Mouse (Mus musculus): ENCODE results near the gene Coro7. TPM values are rescaled to one million over a fixed set of nuclear protein-coding genes. Genes with fewer than 3 reads are reported as not detected.
"Not testable (repeated sequence)": the region's sequence is repeated elsewhere in the genome, so short reads cannot be mapped to it uniquely, and the experiment has no call there.

The Coro7 gene
- 100 to 1,000 TPM in 1 of 2 experiments, 10 to 100 TPM in 1; 99.4 to 104 TPM for total RNA-seq (2021)

DNA sequence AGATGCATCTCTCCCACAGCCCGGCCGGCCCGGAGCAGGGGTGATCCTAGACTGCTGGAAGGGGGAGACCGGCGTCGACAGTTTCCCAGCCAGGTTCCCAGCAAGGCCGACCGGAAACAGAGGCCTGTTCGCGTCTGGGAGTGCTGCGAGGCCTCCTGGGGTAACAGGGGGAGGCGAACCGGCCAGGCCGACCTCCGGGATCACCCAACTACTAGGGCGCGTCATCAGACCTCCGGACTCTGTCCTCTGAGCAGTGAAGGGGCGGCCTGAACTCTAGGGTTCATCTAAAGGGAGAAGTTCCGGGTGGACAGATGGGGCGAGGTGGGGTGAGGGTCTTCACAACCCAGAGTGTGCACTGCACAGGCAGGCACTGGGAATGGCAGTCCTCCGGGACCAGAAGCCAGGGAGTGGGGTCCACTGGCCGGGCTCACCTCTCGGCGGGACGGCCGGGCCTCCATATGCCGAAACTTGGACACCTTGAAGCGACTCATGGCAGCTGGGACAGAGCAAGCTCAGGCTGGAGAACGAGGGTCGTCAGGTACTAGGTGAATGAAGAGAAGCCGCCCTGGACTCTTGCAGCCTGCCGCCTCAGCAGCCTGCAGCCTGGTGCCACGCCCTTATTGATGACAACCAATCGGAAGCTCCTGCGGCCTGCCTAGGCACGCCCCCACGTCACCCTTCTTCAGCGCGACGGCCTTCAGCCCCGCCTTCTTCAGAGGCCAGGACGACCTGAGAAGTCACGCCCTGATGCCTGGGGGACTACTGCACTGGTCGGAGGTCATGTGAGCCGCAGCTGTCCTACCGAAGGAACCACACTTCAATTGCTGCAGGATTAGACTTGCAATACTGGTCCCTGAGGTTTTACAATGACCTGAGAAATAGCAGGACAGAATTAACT lies at the start of gene Coro7:
TSS of gene Coro7 (minus strand) at position 657 of the 898 bp plus-strand sequence.
- intact Hi-C loops (cut with DNase I) = no loop called here
- peak; percentile 89 for DNase-seq

DNA sequence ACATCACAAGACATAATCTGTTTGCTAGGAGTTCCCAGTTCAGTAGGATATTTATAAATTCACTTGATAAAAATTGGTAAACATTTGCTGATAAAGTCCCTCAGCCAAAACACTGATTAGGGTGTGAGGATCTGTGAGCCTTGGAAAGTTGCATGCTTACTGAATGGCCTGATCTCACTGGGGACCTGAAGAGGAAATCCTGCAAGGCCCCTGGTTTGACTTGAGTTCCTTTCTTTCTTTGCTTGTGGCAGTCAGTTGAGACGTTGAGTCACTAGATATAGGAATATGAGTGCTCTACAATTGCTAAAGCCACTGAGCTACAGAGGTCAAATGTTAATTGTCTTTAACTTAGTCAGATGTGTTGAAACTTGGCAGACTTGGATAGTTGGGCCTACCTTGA lies 48.4 kb upstream of the Coro7 start:
- intact Hi-C loops (cut with DNase I) = no loop called here
- DNase-seq = no peak

DNA sequence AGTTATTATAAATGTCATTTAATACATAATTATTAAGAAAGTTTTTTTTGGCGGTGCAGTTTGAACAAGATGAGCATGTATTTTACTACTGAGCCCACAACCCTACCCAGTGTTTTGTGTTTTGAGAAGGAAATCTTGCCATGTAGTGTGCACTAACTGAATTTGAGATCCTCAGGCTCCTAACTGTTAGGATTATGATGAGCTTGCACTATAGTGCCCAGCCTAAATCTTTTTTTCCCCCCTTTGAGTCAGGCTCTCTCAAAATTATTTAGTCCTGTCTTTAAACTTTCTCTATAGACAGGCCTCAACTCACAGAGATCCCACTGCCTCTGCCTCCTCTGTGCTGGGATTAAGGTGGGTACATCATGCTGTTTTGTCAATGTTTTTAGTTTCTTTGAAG lies 47.9 kb upstream of the Coro7 start:
- intact Hi-C loops (cut with DNase I) = no loop called here
- DNase-seq = no peak

DNA sequence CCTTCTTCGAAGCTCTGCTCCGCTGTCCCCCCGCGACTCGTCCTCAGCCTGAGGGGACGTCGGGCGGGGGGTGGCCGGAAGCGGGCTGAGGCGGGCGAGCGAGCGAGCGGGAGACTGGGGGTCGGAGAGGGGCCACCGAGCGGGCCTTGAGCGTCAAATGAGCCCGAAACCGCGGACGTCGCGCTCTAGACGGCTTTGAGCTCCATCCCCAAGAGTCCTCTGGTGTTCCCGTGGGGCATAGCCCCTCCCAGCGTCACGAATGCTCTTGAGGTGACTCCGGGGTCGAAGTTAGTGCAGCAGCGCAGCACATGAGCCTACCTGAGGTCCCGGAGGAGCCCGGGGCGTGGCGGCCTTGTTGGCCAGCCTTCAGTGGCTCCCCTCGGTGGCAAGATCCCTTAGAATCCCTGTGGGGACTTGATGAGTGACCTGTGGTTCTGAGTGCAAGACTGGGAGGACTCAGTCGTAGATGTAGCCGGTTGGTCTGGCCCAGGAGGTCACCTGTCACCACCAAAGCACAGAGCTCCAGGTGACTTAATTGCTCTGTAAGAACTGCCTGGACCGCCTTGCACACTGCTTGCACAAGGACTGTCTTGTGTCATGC lies 47.1 kb upstream of the Coro7 start:
- intact Hi-C loops (cut with DNase I) = no loop called here
- no peak for DNase-seq

DNA sequence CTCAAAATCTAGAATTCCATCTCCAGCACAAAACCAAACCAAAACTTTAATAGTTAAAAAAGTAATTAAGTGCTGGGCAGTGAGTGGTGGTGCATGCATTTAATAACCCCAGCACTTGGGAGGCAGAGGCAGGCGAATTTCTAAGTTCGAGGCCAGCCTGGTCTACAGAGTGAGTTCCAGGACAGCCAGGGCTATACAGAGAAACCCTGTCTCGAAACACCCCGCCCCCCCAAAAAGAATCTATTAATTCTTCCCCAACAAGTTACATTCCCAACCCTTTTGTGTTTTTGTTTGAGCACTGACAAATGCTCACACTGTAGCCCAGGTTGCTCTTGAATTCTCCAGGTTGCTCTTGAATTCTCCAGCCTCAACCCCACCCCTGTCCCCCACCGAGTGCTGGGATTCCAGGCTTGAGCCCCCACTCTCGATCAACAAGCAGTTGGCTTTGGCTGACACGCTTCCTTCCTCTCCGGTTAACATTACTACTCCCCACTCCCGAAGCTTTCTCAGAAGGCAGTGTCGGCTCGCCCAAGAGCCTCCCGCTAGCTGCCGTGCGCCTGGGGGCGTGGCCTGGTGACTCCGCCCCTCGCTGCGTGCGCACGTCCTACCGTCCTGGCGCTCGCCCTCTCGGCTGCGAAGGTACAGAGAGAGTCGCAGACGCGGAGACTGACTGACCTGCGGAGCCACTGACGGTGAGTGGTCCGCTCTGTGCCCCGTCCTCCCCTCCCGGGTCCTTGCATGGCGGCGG lies 46.4 kb upstream of the Coro7 start, which contains the start of gene Hmox2:
TSS of gene Hmox2 (plus strand) at position 582 of the 748 bp plus-strand sequence.
- intact Hi-C loops (cut with DNase I) = no loop called here
- DNase-seq = peak; percentile 91

DNA sequence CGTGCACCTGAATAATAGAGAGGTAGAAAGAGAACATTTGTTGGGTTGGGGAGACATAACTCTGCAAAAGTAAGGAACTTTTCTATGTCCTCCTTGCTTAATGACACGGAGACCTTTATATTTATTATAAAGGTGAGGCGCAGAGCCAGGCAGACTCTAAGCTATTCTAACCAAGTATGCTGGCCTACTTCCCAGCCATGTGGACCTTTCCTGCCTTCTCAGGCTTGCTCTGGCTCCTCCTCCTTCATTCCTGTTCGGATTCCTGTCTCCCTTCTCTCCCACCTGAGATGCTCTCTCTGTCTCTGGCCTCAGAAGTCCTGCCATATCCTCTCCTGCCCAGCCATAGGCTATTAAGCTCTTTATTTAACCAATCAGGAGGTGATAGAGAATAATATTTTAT lies 45.7 kb upstream of the Coro7 start:
- intact Hi-C loops (cut with DNase I) = no loop called here
- DNase-seq = no peak

DNA sequence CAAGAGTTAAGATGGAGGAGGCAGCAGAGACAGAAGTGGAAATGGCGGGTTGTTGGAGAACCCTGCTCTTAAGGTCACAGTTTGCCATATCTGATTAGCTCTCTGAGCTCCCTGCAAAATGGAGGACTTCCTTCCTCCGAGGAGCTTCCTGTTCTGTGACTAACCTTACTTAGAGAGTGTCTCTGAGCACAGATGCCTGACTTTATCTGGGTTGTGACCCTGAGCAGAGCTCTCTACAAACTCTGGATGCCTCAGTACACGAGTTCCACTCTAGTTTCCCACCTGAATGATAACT lies 43.3 kb upstream of the Coro7 start:
- intact Hi-C loops (cut with DNase I) = no loop called here

DNA sequence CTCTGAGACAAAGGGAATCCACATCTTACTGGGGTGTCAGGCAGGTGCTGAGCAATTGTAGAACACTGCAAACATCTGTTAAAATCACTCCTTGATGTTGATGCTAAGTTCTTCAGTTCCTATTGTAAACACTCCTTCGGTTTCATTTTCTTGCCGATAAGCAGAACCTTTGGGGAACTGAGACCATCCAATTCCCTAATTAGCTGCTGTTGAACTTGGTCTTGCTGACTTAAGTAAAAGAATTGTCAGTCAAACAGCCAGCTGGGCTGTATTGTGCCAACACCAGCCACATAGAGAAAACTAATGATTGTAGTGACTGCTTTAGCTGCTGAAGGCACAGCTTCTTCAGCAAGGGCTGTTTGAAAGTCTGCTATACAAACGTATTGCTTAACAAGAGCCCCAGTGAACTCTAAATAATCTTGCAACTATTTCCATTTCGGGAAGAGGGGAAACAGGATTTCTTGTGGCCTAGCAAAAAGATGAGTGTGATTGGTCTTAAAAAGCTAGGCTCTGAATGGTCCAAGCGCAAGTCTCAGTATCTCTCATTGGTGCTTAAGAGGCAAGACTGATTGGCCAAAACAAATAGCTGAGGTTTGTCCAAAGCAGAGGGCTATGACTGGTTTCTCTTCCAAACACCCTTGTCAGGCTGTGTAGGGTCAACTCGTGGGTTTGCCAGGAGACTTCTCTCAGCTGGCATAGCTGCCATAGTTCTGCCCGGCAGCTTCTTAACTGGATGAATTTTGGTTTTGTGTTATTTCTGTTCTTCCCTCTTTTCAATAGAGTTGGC lies 42.7 kb upstream of the Coro7 start:
- DNase-seq = no peak

More for the DNA sequence above, 43.3 kb upstream of the Coro7 start:
- DNase-seq = no peak

DNA sequence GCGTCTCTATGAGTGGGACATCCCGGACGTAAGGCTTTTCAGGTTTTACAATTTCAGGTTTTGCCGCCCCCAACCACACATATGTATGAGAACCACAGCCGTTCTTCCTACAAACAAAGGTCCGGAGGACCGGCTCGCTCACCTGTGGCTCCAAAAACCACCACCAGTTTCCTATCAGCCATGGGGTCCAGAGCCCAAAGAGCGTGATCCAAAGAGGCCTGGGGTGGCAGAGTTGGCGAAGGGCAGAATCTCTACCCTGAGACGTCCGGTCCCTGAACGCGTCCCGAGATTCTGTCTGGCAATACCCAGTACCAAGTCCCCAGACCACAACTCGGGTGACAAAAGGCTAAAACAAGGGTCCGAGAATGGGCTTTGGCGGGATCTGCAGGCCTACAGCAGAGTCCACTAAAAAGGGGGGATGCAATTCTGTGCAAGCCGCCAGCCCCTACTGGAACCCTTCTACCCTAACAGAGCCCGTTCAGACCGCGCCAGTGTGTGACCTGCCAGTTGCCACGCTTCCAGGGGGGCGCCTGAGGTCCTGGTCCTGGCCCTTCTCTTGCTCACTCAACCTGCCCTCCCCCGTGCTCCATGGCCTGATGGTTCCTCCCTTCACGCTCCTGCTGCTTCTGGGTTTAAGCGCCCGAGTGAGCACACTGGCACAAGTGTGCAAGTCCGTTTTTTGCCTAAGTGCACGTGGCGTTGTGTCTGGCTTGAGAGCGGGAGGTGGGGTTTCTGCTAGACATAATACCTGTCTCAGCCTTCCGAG lies 39.4 kb upstream of the Coro7 start, which contains the start of gene Nmral1:
TSS of gene Nmral1 (minus strand) at position 604 of the 766 bp plus-strand sequence.
- intact Hi-C loops (cut with DNase I) = no loop called here
- DNase-seq = peak; percentile 81

More for the DNA sequence above, 42.7 kb upstream of the Coro7 start:
- intact Hi-C loops (cut with DNase I) = no loop called here

DNA sequence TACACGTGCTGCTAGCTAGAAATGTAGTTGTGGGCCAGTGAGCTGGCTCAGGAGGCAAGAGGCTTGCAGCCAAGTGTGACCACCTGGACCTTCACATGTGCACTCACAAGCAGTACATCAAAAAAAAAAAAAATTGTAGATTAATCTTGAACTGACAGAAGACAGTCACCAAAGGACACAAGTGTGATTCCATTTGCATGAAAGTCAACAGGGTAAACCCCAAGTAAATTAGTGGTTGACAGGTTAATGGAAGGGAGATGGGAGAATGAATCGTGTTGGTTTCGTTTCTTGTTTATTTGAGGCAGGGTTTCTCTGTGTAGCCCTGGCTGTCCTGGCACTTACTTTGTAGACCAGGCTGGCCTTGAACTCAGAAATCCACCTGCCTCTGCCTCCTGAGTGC lies 38.3 kb upstream of the Coro7 start:
- DNase-seq = no peak
- intact Hi-C loops (cut with DNase I) = no loop called here

DNA sequence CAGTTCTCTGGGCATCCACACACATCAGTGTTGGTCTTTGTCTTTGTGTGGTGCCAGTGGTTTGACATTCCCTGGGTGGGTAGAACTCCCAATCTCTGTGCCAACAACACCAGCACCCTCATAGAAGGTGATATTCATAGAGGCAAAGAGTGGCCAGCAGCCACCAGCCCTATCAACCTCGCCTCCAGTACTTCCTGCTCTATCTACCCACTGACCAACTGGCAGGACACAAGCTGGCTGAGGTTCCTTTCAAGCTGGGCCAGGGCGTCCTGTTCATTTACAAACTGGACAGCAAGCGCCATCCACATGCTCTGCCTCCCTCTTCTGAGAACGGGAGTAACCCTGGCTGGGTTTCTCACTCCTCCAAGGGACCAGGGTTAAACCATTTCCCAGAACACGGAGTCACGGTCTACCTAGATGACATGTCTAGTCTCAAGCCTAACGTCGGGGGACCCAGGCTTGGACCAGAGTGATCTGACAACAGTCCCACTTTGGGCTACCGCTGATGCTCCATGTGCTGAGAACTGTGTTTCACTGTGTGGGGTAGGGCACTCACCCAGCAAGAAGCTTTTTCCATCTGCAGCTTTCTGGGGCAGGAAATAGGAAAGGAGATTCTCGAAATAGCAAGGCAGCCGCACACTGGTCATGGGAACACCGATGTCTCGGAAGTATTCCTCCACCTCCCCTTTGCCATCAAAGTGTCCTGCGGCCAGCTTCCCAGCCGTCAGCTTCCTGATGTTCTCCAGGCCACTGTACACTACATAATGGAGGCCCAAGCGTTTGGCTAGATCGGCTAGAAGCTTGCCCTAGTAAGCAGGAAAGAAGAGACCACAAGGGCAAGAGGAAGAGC lies 34.5 kb upstream of the Coro7 start:
- intact Hi-C loops (cut with DNase I) = no loop called here
- no peak for DNase-seq

DNA sequence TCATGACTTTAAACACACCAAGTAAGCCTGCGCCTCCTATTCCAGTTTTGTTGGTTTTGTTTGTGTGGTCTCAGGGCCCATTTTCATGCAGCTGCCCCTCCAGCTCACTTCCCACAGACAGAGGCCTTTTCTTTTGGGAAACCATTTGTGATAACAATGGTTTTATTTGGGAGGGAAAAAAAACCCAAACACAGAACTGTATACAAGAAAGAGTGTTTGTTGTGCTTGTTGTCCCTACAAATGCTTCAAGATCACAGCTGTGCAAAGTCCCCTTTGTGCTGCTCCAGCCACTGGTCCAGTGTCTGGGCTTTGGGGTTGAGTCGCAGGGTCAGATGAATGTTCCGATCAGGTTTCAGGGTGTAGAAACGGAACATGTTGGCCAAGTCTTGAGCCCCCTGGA lies 31.6 kb upstream of the Coro7 start:
- intact Hi-C loops (cut with DNase I) = no loop called here
- DNase-seq = no peak

DNA sequence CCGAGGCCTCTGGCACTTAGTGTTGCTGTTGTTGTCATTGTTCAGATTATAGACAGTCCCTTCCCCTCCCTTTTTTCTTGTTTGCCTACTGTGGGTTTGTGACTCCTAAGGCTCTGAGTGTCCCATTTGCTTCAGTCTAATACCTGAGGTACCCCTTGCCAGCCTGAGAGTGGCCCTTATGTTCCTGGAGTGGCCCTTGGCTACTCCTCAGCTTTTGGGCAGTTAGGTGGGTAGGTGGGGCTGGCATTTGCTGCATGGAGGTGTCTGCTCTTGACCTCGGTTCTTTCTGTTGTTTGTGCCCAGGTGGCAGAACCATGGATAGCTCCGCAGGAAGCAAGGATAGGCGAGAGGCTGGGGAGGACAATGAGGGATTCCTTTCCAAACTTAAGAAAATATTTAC lies 26.0 kb upstream of the Coro7 start:
- no peak for DNase-seq
- intact Hi-C loops (cut with DNase I) = no loop called here

DNA sequence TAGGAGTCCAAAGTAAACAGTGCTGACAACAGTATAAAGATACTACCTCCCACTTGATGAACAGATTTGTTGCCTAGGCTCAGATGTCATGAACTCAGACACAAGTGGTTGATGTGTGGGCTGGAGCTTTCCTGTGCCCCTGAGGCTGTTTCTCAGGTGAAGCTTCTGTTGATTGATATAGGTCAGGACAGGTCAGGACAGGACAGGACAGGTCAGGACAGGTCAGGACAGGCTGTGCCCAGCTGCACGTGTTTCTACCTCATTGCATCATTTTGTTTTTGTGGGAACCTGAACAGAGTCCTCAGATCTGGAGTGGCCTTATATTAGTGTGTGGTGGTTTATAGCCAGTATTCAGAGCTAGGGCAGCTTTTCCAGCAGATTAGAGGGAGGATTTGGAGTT lies 23.1 kb upstream of the Coro7 start:
- intact Hi-C loops (cut with DNase I) = no loop called here
- DNase-seq = no peak

DNA sequence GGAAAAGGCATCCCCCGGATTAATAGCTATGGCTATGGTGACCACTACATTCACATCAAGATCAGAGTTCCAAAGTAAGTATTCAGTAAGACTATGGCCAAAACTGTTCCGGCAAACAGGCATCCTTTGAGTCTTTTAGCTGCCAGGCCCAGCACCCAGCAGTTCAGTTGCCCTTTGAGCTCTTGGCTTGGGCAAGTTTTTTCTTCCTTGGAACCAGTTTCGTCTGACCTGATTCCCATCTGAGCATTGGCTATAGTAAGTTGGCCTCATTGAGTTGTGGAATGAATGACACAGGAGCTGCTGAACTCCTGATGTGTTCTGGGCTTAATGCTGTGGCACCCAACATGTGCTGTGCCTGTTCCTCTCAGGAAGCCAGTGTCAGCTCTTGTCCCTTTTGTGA lies 21.6 kb upstream of the Coro7 start:
- intact Hi-C loops (cut with DNase I) = no loop called here
- no peak for DNase-seq

DNA sequence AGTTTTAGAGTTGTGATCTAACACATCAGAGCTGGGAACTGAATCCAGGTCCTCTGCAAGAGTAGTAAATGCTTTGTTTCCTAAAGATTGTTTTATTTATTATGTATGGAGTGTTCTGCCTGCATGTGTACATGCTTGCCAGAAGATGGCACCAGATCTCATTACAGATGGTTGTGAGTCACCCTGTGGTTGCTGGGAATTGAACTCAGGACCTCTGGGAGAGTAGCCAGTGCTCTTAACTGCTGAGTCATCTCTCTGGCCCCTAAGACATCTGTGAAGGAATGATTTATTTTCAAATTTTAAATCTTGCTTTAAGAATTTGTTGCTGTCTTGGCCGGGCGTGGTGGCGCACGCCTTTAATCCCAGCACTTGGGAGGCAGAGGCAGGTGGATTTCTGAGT lies 9.8 kb upstream of the Coro7 start:
- DNase-seq; intact Hi-C loops (cut with DNase I): not testable (repeated sequence)

DNA sequence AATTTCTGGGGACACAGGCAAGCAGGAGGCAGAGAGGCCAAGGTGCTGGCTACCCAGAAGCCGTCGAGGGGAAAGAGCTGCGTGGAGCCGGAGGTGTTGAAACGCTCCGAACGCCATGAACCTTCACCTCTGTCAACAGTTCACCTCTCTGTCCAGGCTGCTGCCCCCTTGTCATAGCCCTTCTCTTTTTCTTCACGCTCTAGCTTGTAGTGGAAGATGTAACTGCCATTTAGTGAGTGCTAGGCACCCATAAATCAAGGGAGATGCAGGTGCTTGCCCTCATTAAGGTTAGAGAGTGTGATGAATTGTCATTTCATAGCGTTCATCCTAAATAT lies 4.8 kb upstream of the Coro7 start:
- DNase-seq = no peak
- intact Hi-C loops (cut with DNase I) = no loop called here

DNA sequence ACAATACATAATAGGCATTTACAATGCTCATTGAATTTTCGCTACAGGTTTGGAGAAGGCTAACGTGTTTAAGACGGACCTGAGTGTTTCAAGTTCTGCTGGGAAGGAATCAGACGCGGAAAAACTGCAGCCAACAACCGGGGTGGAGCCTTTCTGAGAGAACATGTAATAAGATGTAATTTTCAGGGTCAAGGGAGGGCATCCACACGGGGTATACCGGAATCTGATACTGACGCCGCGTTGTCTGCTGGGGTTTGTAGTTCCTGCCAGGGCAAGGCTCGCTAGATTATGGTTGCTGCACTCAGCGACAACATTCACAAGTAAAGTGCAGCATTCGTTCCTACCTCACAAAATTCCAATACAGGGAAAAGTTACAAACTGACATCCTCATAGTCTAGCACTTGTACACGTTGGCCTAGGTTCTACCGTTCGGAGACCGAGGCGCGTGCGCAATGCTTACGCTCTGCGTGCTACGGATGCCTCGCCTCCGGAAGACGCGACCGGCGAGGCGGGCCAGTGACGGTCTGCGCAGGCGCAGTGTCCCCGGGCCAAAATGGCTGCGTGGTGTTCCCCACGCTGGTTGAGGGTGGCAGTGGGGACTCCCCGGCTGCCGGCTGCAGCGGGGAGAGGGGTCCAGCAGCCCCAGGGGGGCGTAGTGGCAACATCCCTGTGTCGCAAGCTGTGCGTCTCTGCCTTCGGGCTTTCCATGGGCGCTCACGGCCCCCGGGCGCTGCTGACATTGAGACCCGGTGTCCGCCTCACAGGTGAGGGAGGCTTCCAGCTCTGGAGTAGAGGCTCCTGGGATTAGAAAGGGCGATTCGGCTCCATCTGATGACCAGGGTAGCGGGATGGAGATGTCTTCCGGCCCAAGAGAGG lies 4.2 kb upstream of the Coro7 start:
- intact Hi-C loops (cut with DNase I) = no loop called here
- peak; percentile 97 for DNase-seq

Measured in left cerebral cortex, postnatal 4 days (tissue).